Mouse (Mus musculus) common myeloid progenitor, adult 5-6 weeks (primary cell): ENCODE data around the gene Nmd3. TPM values are rescaled to one million over a fixed set of nuclear protein-coding genes. Genes with fewer than 3 reads are reported as not detected.

Source experiments
- ATAC-seq: replicated peaks from 2 replicates; pipeline ENCODE4 v1.8.0; 2016; ENCODE audit warnings: low read depth, mild to moderate bottlenecking, moderate TSS enrichment, inconsistent platforms; ENCODE audit not compliant: poor library complexity, severe bottlenecking
- total RNA-seq: library from RNA; stranded (forward); fragments of 200-1000, 187-1606 nt; gene quantifications from 2 replicates; pipeline ENCODE4 v1.2.3, GENCODE M21; 2017

The Nmd3 gene
- total RNA-seq, 1 experiment from 2014 or later, result 97.0 TPM

- ATAC-seq, result no peak
These were observed 39.4 kb downstream of the Nmd3 start for GRCm38 (mm10) chr3:69761195-69761594.

- no peak for ATAC-seq
These were observed 41.1 kb downstream of the Nmd3 start for GRCm38 (mm10) chr3:69762838-69763368.

GRCm38 (mm10) chr3:69763630-69764565, 42.1 kb downstream of the Nmd3 start:
- ATAC-seq, result 0 out of 2 replicates have a peak, but pooled peaks have one; percentile 45

- ATAC-seq, result no peak
These were observed 43.4 kb downstream of the Nmd3 start for GRCm38 (mm10) chr3:69765206-69765605.

- ATAC-seq, result no peak
These were observed 47.4 kb downstream of the Nmd3 start for GRCm38 (mm10) chr3:69769150-69769549.

GRCm38 (mm10) chr3:69773356-69773755, 51.6 kb downstream of the Nmd3 start:
- ATAC-seq, result no peak

GRCm38 (mm10) chr3:69779246-69779796, 57.5 kb downstream of the Nmd3 start:
- ATAC-seq, result no peak

GRCm38 (mm10) chr3:69792823-69793417, 71.1 kb downstream of the Nmd3 start:
- ATAC-seq, result no peak

- ATAC-seq, result no peak
These were observed 75.7 kb downstream of the Nmd3 start for GRCm38 (mm10) chr3:69797533-69797932.

- ATAC-seq, result no peak
These were observed 76.2 kb downstream of the Nmd3 start for GRCm38 (mm10) chr3:69797969-69798368.

GRCm38 (mm10) chr3:69799096-69799495, 77.3 kb downstream of the Nmd3 start:
- no peak for ATAC-seq

GRCm38 (mm10) chr3:69800829-69801384, 79.1 kb downstream of the Nmd3 start:
- ATAC-seq, result no peak

- no peak for ATAC-seq
These were observed 81.4 kb downstream of the Nmd3 start for GRCm38 (mm10) chr3:69803137-69803536.

Other genes starting within 250 kb of the Nmd3 start
- 1.0 TPM in 1 of 2 replicates, not detected in the other for gene B3galnt1, start 123.0 kb upstream of the Nmd3 start, total RNA-seq
- not detected in 2 replicates for gene Sptssb, start 138.0 kb downstream of the Nmd3 start, total RNA-seq